Mouse (Mus musculus) cerebellum, adult 2 months (tissue): ENCODE results near the gene Ak2. TPM values are rescaled to one million over a fixed set of nuclear protein-coding genes. Genes with fewer than 3 reads are reported as not detected.

Experiments used
- DNase-seq, 2 experiments: peaks; one replicate each; pipeline ENCODE4 v3.0.0; 2021
- H3K27ac ChIP-seq: fragments of 200-500 bp; 2 replicates; pipeline ENCODE4 v1.5.1; 2012; ENCODE audit warnings: low read length, control low read depth, inconsistent platforms; ENCODE audit not compliant: insufficient read depth
- H3K27me3 ChIP-seq: fragments of 200-500 bp; 2 replicates; pipeline ENCODE4 v1.6.1; 2012; ENCODE audit warnings: inconsistent platforms, mild to moderate bottlenecking, low read length, moderate library complexity; ENCODE audit not compliant: control insufficient read depth, insufficient read depth
- H3K4me1 ChIP-seq: fragments of 200-500 bp; 2 replicates; pipeline ENCODE4 v1.6.1; 2011; ENCODE audit warnings: low read length; ENCODE audit not compliant: control insufficient read depth, insufficient read depth
- H3K4me3 ChIP-seq: fragments of 200-500 bp; replicated peaks from 2 replicates; pipeline ENCODE3; 2011; ENCODE audit warnings: mild to moderate bottlenecking, low read depth, low read length, control low read depth; ENCODE audit not compliant: insufficient read depth
- CTCF ChIP-seq: fragments of 200-500 bp; IDR thresholded peaks from 2 replicates; pipeline ENCODE4 v1.5.1; 2011; ENCODE audit warnings: low read depth, mild to moderate bottlenecking, control low read depth, low read length, moderate library complexity, borderline replicate concordance; ENCODE audit not compliant: insufficient read depth
- POLR2A ChIP-seq: fragments of 200-500 bp; IDR thresholded peaks from 2 replicates; pipeline ENCODE4 v1.6.1; 2011; ENCODE audit warnings: low read length, control low read depth, borderline replicate concordance; ENCODE audit not compliant: insufficient read depth
- WGBS: fragments of 180-500 bp; shearing (Covaris S2); methylation state at CpG from one replicate; pipeline ENCODE4 v1.1.7; 2018; 5-methylcytosine and 5-hydroxymethylcytosine counted together
- polyA plus RNA-seq: library from polyadenylated mRNA; depleted of rRNA; stranded (reverse); fragments of >200 nt; gene quantifications from 2 replicates; pipeline ENCODE4 v1.2.3, GENCODE M21; 2012

Gene Ak2
- polyA plus RNA-seq, 1 experiment = 43.9 TPM

GRCm38 (mm10) chr4:129047721-129048421, 56.1 kb downstream of the Ak2 start:
- Histone ChIP-seq H3K27ac (peak overlapping the region; percentile 84; the same call in 1 of the 2 replicates), H3K4me3 (peak overlapping the region; percentile 65), H3K4me1 (peaks cover 3% of the 10 kb centered on the region; the same call in 1 of the 2 replicates), H3K27me3 (no peaks in the 10 kb centered on the region)
- WGBS = 21% methylated on average over 15 of the region's 15 CpGs
- peak in 1 of 2 experiments; percentile 33 for DNase-seq
- no peak for TF ChIP-seq POLR2A
- no peak for TF ChIP-seq CTCF

GRCm38 (mm10) chr4:129048501-129049305, 56.9 kb downstream of the Ak2 start:
- H3K27ac ChIP-seq = peak overlapping the region; percentile 84
- TF ChIP-seq POLR2A = peak; percentile 71; the same call in 1 of the 2 replicates
- no peak for TF ChIP-seq CTCF
- peaks cover 3% of the 10 kb centered on the region; the same call in 1 of the 2 replicates for H3K4me1 ChIP-seq
- peak overlapping the region; percentile 65 for H3K4me3 ChIP-seq
- H3K27me3 ChIP-seq = no peaks in the 10 kb centered on the region
- peak; percentile 92 for DNase-seq
- under 1% methylated on average over 51 of the region's 52 CpGs for WGBS

- TF ChIP-seq CTCF (no peak), POLR2A (no peak)
- peak; percentile 55 to 57 for DNase-seq
- Histone ChIP-seq H3K27me3 (no peaks in the 10 kb centered on the region), H3K4me1 (peaks cover 3% of the 10 kb centered on the region; the same call in 1 of the 2 replicates), H3K27ac (peak overlapping the region; percentile 74), H3K4me3 (peak overlapping the region; percentile 65)
- 2% methylated on average over 23 of the region's 23 CpGs for WGBS
These were observed 57.7 kb downstream of the Ak2 start for GRCm38 (mm10) chr4:129049306-129050011.

- no peak for DNase-seq
- WGBS = 78% methylated on average over 4 of the region's 4 CpGs
- H3K4me1 ChIP-seq = peaks cover 3% of the 10 kb centered on the region; the same call in 1 of the 2 replicates
- no peak overlapping the region for H3K27ac ChIP-seq
- TF ChIP-seq CTCF = no peak
- TF ChIP-seq POLR2A = no peak
- H3K4me3 ChIP-seq = no peak overlapping the region
- no peaks in the 10 kb centered on the region for H3K27me3 ChIP-seq
These were observed 58.6 kb downstream of the Ak2 start for GRCm38 (mm10) chr4:129050365-129050764.

- peaks cover 3% of the 10 kb centered on the region; the same call in 1 of the 2 replicates for H3K4me1 ChIP-seq
- TF ChIP-seq CTCF = no peak
- no peak for TF ChIP-seq POLR2A
- H3K4me3 ChIP-seq = no peak overlapping the region
- WGBS = 94% methylated on average over 6 of the region's 6 CpGs
- no peaks in the 10 kb centered on the region for H3K27me3 ChIP-seq
- H3K27ac ChIP-seq = no peak overlapping the region
- DNase-seq = no peak
These were observed 59.2 kb downstream of the Ak2 start for GRCm38 (mm10) chr4:129050901-129051417.

GRCm38 (mm10) chr4:129051461-129052183, 59.9 kb downstream of the Ak2 start:
- Histone ChIP-seq H3K27me3 (no peaks in the 10 kb centered on the region), H3K4me1 (peaks cover 3% of the 10 kb centered on the region; the same call in 1 of the 2 replicates), H3K4me3 (no peak overlapping the region), H3K27ac (no peak overlapping the region)
- no peak for DNase-seq
- TF ChIP-seq CTCF (no peak), POLR2A (no peak)
- WGBS = 67% methylated on average over 11 of the region's 11 CpGs

GRCm38 (mm10) chr4:129054757-129055156, 63.0 kb downstream of the Ak2 start:
- Histone ChIP-seq H3K27ac (no peak overlapping the region), H3K27me3 (no peaks in the 10 kb centered on the region), H3K4me3 (no peak overlapping the region), H3K4me1 (no peaks in the 10 kb centered on the region)
- WGBS = 90% methylated on average over 12 of the region's 12 CpGs
- TF ChIP-seq CTCF (no peak), POLR2A (no peak)
- no peak for DNase-seq
